Mouse (Mus musculus): ENCODE results near the gene Uqcc2. TPM values are rescaled to one million over a fixed set of nuclear protein-coding genes. Genes with fewer than 3 reads are reported as not detected.

Gene Uqcc2
- polyA plus RNA-seq, 1 experiment from 2014 or later: 206 TPM

DNA sequence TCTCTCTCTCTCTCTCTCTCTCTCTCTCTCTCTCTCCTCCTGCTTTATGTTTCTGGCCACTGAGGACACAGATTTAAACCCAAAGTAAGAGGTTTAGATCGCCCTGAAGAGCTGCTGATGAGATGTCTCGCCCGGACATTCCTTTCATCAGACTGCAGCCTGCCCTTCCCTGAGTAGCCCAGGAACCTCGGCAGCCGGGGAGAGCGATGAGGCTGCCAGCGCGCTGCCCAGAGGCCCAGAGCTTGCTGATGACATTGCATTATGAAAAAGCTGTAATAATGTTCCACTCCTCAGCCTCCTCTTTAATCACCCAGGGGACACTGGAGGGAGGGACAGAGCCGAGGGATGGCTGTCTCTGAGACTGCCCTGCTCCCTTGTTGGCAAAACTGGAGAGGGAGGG is 6.5 kb upstream of the Uqcc2 start:
- H3K4me2 ChIP-seq (replicated peaks; ENCODE audit: low read depth): no peak overlapping the region
- H3K9ac ChIP-seq (ENCODE audit: low read depth, low read length): no peak overlapping the region
- TF ChIP-seq CTCF (IDR thresholded peaks at IDR 0.05; ENCODE audit: low read depth): no peak
- no peaks in the 10 kb centered on the region for H3K9me3 ChIP-seq (ENCODE audit: control insufficient read depth)
- no peaks in the 10 kb centered on the region for H3K27me3 ChIP-seq (replicated peaks; ENCODE audit: control insufficient read depth, insufficient read depth, low read length)
- WGBS: 75% methylated on average over 9 of the region's 9 CpGs
- H3K4me3 ChIP-seq (ENCODE audit: low read depth, low read length): no peak overlapping the region
- H3K4me1 ChIP-seq (replicated peaks; ENCODE audit: control insufficient read depth, insufficient read depth, low read length): no peaks in the 10 kb centered on the region; the same call in 1 of the 2 replicates
- ATAC-seq: no peak
- H3K36me3 ChIP-seq (ENCODE audit: control insufficient read depth, insufficient read depth): no peaks in the 10 kb centered on the region
- H3K27ac ChIP-seq (ENCODE audit: low read depth, low read length): no peak overlapping the region

DNA sequence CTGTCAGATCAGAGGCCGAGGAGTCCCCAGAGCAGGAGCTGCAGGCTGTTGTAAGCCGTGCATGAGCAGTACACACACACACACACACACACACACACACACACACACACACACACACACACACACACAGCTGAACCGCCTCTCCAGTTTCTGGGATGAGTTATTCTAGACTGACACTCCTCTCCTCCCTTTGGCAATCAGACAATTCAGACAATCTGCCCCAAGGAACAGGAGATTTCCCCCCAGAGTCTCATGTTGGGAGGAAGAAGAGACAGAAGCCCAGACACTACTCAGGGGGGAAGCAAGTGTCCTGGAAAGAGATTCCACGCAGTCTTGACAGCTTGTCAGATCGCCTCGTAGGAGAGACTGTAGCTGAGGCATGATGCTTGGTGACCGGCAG is 5.6 kb upstream of the Uqcc2 start:
- no peak overlapping the region for H3K4me2 ChIP-seq (replicated peaks; ENCODE audit: low read depth)
- TF ChIP-seq CTCF (IDR thresholded peaks at IDR 0.05; ENCODE audit: low read depth): no peak
- ATAC-seq: no peak
- no peaks in the 10 kb centered on the region for H3K36me3 ChIP-seq (ENCODE audit: control insufficient read depth, insufficient read depth)
- 56% methylated on average over 7 of the region's 7 CpGs for WGBS
- no peaks in the 10 kb centered on the region for H3K9me3 ChIP-seq (ENCODE audit: control insufficient read depth)
- H3K27ac ChIP-seq (ENCODE audit: low read depth, low read length): no peak overlapping the region
- H3K4me3 ChIP-seq (ENCODE audit: low read depth, low read length): no peak overlapping the region
- H3K9ac ChIP-seq (ENCODE audit: low read depth, low read length): no peak overlapping the region
- H3K4me1 ChIP-seq (replicated peaks; ENCODE audit: control insufficient read depth, insufficient read depth, low read length): no peaks in the 10 kb centered on the region; the same call in 1 of the 2 replicates
- H3K27me3 ChIP-seq (replicated peaks; ENCODE audit: control insufficient read depth, insufficient read depth, low read length): no peaks in the 10 kb centered on the region

DNA sequence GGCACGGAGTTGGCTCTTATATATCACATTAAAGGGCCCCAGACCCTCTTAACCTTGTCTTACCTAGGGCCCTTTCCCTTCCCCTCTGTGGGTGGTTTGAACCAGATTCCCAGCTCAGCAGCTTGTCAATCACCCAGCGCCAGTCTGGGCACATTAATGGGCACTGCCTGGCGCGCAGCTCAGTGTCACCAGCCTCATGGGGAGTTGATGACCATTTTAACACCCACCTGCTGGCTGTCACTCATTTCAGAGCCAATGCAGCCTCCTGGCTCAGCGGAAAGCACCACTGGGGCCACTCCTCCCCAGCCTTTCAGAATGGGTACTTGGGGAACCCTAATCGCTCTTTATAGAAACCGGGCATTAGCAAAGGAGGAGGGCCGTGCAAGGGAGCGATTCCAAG is 4.7 kb upstream of the Uqcc2 start:
- H3K9me3 ChIP-seq (ENCODE audit: control insufficient read depth): no peaks in the 10 kb centered on the region
- no peak overlapping the region for H3K9ac ChIP-seq (ENCODE audit: low read depth, low read length)
- no peak overlapping the region for H3K4me2 ChIP-seq (replicated peaks; ENCODE audit: low read depth)
- no peak for TF ChIP-seq CTCF (IDR thresholded peaks at IDR 0.05; ENCODE audit: low read depth)
- no peak for ATAC-seq
- no peaks in the 10 kb centered on the region for H3K36me3 ChIP-seq (ENCODE audit: control insufficient read depth, insufficient read depth)
- H3K27me3 ChIP-seq (replicated peaks; ENCODE audit: control insufficient read depth, insufficient read depth, low read length): no peaks in the 10 kb centered on the region
- no peak overlapping the region for H3K27ac ChIP-seq (ENCODE audit: low read depth, low read length)
- H3K4me1 ChIP-seq (replicated peaks; ENCODE audit: control insufficient read depth, insufficient read depth, low read length): peaks cover under 1% of the 10 kb centered on the region; the same call in 1 of the 2 replicates
- 85% methylated on average over 9 of the region's 9 CpGs for WGBS
- H3K4me3 ChIP-seq (ENCODE audit: low read depth, low read length): no peak overlapping the region

DNA sequence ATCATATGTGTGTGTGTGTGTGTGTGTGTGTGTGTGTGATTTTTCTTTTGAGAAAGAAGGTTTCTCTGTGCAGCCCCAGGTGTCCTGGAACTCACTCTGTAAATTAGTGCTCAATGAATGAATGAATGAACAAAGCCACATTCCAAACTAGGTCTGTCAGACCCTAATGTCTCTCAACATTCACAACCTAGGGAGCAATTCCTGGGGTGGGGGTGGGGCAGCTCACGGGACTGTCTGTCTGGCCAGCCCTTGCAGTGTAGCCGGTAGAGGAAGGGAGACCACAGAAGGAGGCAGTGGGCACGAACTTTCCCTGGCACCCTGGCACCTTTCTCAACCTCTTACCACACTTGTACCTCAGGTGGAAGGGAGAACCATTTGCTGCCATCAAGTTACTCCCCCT is 999 bp upstream of the Uqcc2 start:
- Histone ChIP-seq H3K4me1 (replicated peaks; ENCODE audit: control insufficient read depth, insufficient read depth, low read length) (peaks cover 4% of the 10 kb centered on the region), H3K27ac (ENCODE audit: low read depth, low read length) (no peak overlapping the region), H3K4me2 (replicated peaks; ENCODE audit: low read depth) (no peak overlapping the region), H3K36me3 (ENCODE audit: control insufficient read depth, insufficient read depth) (no peaks in the 10 kb centered on the region), H3K27me3 (replicated peaks; ENCODE audit: control insufficient read depth, insufficient read depth, low read length) (no peaks in the 10 kb centered on the region), H3K9me3 (ENCODE audit: control insufficient read depth) (no peaks in the 10 kb centered on the region), H3K4me3 (ENCODE audit: low read depth, low read length) (no peak overlapping the region), H3K9ac (ENCODE audit: low read depth, low read length) (no peak overlapping the region)
- ATAC-seq: no peak
- TF ChIP-seq CTCF (IDR thresholded peaks at IDR 0.05; ENCODE audit: low read depth): no peak
- WGBS: 31% methylated on average over 3 of the region's 3 CpGs

DNA sequence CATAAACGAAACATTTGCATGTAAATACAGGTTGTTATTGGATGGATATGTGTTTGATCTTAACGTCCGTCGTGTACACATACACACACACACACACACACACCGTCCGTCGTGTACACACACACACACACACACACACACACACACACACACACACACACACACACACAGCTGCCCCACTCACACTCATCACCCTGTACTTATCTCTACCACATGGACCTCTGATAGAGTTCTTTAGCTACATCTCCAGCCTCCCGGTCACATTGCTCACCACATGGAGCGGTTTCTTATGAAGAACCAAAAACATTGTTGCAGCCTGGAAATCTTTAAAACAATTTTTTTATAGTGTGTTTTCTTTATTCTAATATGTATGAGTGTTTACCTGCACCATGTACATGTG is 471 bp upstream of the Uqcc2 start:
- 25% methylated on average over 9 of the region's 9 CpGs for WGBS
- H3K36me3 ChIP-seq (ENCODE audit: control insufficient read depth, insufficient read depth): no peaks in the 10 kb centered on the region
- peak overlapping the region; percentile 65 for H3K4me3 ChIP-seq (ENCODE audit: low read depth, low read length)
- H3K4me1 ChIP-seq (replicated peaks; ENCODE audit: control insufficient read depth, insufficient read depth, low read length): peaks cover 4% of the 10 kb centered on the region
- H3K9ac ChIP-seq (ENCODE audit: low read depth, low read length): peak overlapping the region; percentile 60; the same call in 1 of the 2 replicates
- peak overlapping the region; percentile 69 for H3K4me2 ChIP-seq (replicated peaks; ENCODE audit: low read depth)
- H3K9me3 ChIP-seq (ENCODE audit: control insufficient read depth): no peaks in the 10 kb centered on the region
- ATAC-seq: no peak
- TF ChIP-seq CTCF (IDR thresholded peaks at IDR 0.05; ENCODE audit: low read depth): no peak
- H3K27ac ChIP-seq (ENCODE audit: low read depth, low read length): no peak overlapping the region
- H3K27me3 ChIP-seq (replicated peaks; ENCODE audit: control insufficient read depth, insufficient read depth, low read length): no peaks in the 10 kb centered on the region

DNA sequence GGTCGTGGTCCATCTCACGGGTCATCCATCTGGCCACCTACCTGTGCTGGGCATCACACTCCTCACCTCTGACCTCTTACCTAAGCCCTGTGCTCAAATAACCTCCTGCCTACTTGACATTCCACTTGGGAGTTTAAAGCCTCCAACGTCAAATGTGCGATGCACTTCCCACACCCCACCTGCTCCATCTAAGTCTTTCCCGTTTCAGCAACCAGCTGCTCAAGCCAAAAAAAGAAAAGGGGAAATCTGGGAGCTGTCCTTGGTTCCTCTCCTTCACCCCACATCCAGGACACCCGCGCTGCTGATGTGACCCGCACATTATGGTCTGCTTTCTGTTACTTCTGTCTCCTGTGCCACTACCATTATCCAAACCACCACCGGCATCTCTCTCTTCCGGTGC is 1.5 kb downstream of the Uqcc2 start:
- Histone ChIP-seq H3K9ac (ENCODE audit: low read depth, low read length) (no peak overlapping the region), H3K27me3 (replicated peaks; ENCODE audit: control insufficient read depth, insufficient read depth, low read length) (no peaks in the 10 kb centered on the region), H3K4me2 (replicated peaks; ENCODE audit: low read depth) (no peak overlapping the region), H3K27ac (ENCODE audit: low read depth, low read length) (no peak overlapping the region), H3K36me3 (ENCODE audit: control insufficient read depth, insufficient read depth) (no peaks in the 10 kb centered on the region; the same call in 1 of the 2 replicates), H3K4me3 (ENCODE audit: low read depth, low read length) (no peak overlapping the region), H3K9me3 (ENCODE audit: control insufficient read depth) (no peaks in the 10 kb centered on the region), H3K4me1 (replicated peaks; ENCODE audit: control insufficient read depth, insufficient read depth, low read length) (peaks cover 4% of the 10 kb centered on the region)
- WGBS: 90% methylated on average over 10 of the region's 10 CpGs
- no peak for TF ChIP-seq CTCF (IDR thresholded peaks at IDR 0.05; ENCODE audit: low read depth)
- ATAC-seq: no peak

DNA sequence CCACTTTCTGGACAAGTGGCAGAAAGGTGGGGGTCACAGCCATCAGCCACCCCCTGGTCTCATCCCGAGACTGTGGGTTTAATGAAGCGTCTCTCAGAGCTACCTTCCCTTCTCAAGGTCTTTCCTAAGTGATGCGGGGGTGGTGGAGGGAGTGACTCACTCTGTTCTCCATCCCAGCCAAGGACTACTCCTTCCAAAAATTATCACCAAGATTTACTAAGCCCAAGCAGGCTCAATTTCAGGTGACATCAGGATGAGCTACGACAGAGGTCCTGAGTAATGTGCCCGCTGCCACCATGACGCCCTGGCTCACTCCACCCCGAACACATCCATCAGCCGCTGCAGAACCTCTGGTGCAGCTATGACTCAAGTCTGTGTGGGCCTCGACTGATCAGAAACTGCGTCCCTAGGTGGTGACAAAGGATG is 2.5 kb downstream of the Uqcc2 start:
- no peak overlapping the region for H3K27ac ChIP-seq (ENCODE audit: low read depth, low read length)
- no peak for TF ChIP-seq CTCF (IDR thresholded peaks at IDR 0.05; ENCODE audit: low read depth)
- H3K27me3 ChIP-seq (replicated peaks; ENCODE audit: control insufficient read depth, insufficient read depth, low read length): no peaks in the 10 kb centered on the region
- H3K36me3 ChIP-seq (ENCODE audit: control insufficient read depth, insufficient read depth): no peaks in the 10 kb centered on the region; the same call in 1 of the 2 replicates
- no peak overlapping the region for H3K4me3 ChIP-seq (ENCODE audit: low read depth, low read length)
- H3K9ac ChIP-seq (ENCODE audit: low read depth, low read length): no peak overlapping the region
- H3K4me2 ChIP-seq (replicated peaks; ENCODE audit: low read depth): no peak overlapping the region
- H3K9me3 ChIP-seq (ENCODE audit: control insufficient read depth): no peaks in the 10 kb centered on the region
- peaks cover 4% of the 10 kb centered on the region for H3K4me1 ChIP-seq (replicated peaks; ENCODE audit: control insufficient read depth, insufficient read depth, low read length)
- 82% methylated on average over 10 of the region's 10 CpGs for WGBS
- no peak for ATAC-seq
